Mouse (Mus musculus) C2C12 (cell line): ENCODE measurements around the gene Lif.

ENCODE experiments used
- CTCF ChIP-seq: IDR thresholded peaks from one replicate; pipeline ENCODE4 v1.5.1; 2011; ENCODE audit not compliant: control insufficient read depth, insufficient read depth, insufficient read length
- USF1 ChIP-seq: IDR thresholded peaks from one replicate; pipeline ENCODE4 v1.6.1; 2011; ENCODE audit warnings: low read depth, mild to moderate bottlenecking, control low read depth, moderate library complexity

DNA sequence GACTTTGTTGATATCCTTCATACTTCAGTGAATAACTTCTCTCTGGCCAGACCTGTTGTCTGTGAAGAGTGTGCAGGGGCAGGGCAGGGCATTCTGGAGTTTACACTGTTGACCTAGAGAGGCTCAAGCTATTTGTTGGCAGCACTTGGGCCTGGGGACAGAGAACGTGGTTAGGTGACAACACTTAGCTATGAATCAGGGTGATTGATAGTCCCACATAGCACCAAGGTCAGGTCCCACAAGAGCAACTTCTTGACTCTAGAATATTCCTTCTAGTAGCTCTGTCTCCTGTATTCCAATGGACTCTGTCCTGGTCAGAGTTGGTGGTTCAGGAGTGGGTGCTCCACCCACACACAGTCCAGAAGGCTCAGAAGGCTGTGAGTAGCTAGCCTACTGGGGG is 46.6 kb upstream of the Lif start:
- TF ChIP-seq CTCF (no peak), USF1 (no peak)
